Mouse (Mus musculus): Measurements from ENCODE around the gene Lrsam1.

The Lrsam1 gene

DNA sequence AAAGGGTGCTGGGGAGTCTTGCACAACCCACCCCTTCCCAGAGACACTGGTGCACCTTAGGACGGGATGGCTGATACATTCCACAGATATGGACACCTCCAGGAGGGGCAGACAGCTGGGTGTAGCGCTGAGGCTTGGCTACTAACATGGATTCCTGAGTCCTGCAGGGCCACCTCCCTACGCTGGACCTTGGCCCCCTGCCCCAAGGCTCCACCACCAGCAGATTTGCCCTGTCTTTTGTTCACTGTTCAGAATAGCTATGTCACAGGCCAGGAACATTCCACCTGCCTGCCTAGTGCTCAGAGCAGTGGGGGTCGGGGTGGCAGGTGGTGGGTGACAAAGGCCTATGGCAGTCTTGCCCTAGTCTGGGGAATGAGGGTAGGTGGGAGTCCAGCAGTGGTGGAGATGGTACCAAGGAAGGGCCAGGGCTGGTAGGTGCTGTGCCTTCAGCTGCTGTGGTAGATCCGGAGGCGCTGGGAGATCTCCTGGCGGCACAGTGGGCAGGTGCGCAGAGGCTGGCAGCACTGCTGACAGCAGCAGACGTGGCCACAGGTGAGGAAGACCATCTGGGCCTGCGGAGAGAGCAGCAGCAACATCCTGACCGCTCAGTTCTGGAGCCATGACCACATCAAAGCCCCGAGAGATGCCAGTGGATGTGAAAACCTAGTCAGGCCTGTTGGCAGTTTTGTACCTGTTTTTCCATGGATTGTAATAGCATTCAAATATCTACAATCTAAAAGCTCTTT is 34.9 kb downstream of the Lrsam1 start:
- peak; percentile 50 to 60 for DNase-seq (ENCODE audit: low spot score in 2 of 2)

DNA sequence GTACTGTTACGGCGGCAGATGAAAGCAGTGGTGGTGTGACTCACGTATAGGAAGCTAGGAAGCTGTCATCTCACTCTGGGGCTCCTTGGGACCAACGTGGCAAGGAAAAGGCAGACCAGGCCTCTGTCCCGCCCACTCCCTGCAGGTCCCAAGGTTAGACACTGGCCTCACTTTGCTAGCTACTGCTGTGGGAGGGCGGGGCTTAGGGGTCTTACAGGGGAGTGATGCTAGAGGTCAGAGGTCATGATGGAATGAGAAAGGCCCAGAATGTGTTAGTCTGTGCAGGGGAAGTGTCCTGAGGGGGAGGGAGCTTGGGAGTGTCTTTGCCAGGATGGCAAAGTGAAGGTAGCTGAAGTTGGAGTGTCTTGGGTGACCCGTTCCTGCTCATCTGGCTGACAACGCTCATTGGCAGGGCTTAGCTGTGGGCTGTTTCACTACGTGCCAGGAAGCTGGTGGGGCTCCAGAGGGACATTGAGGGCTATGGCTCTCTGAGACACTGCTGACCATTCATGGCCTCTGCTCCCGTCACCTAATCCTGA is 37.0 kb downstream of the Lrsam1 start:
- no peak for DNase-seq (ENCODE audit: low spot score in 2 of 2)

DNA sequence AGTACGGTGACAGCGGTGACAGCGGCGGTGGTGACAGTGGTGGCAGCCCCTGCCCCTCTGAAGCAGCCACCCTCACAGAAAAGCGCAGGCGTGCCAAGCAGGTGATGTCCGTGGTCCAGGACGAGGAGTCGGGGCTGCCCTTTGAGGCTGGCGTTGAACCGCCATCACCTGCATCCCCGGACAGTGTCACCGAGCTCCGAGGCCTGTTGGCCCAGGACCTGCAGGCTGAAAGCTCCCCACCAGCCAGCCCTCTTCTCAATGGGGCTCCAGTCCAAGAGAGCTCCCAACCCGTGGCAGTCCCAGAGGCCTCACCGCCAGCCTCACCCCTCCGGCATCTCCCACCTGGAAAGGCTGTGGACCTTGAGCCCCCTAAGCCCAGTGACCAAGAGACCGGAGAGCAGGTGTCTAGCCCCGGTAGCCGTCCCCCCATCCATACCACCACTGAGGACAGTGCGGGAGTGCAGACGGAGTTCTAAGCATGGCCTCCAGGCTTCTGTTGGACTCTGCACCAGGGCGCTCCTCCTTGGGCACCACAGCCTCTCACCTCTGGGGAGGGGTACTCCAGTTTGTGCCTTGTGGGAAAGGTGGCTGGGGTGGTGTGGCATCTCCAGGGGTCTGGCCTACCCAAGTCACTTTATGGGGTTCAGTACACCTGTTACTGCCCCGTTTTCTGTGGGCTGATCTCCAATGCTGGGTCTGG is 37.7 kb downstream of the Lrsam1 start:
- DNase-seq (ENCODE audit: low spot score in 2 of 2): no peak

DNA sequence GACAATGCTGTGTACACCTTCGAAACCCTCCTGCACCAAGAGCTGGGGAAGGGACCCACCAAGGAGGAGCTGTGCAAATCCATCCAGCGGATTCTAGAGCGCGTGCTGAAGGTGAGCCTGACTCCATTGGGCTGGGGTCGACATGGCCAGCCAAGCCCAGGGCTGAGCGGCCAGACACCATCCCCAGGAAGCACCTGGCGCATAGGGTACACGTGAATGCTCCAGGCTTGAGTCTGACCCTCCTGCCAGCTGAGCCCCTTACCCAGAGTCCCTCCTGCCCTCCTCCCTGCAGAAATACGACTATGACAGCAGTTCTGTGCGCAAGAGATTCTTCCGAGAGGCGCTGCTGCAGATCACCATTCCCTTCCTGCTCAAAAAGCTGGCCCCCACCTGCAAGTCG is 38.9 kb downstream of the Lrsam1 start:
- no peak for DNase-seq (ENCODE audit: low spot score in 2 of 2)

DNA sequence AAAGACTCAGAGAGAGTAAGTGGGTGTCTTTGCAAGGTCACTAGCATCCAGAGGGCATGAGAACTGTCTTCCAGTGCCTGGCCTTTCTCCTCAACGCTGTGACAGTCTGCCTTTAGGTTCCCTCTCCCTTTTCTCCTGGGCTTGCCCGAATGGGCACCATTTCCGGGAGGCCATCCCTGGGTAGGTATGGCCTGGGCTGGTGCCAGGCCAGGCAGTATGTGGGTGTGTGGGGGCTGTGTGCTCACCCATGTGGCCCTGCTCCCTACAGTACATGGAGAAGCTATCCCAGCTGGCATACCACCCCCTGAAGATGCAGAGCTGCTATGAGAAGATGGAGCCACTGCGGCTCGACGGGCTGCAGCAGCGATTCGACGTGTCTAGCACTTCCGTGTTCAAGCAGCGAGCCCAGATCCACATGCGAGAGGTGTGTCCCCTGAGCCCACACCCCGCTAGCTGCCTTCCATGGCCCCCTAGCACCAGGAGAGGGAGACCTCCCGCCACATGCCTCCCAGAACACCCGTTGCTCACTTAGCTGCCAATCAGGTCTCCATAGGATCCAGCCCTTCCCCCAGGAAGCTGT is 39.5 kb downstream of the Lrsam1 start:
- no peak for DNase-seq (ENCODE audit: low spot score in 2 of 2)

DNA sequence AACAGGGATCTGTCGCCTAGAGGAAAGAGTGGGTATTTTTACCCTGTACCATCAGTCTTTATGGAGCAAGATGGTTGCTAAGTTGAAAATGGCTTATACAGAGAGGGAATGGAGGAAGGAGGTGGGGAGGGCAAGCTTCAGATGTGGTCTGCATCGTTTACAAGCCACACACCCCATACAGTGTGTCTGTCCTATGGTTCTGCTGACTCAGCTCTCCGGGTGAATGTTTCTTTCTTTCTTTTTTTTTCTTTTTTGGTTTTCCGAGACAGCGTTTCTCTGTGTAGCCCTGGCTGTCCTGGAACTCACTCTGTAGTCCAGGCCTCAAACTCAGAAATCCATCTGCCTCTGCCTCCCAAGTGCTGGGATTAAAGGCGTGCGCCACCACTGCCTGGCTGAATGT is 40.2 kb downstream of the Lrsam1 start:
- no peak for DNase-seq (ENCODE audit: low spot score in 2 of 2)

DNA sequence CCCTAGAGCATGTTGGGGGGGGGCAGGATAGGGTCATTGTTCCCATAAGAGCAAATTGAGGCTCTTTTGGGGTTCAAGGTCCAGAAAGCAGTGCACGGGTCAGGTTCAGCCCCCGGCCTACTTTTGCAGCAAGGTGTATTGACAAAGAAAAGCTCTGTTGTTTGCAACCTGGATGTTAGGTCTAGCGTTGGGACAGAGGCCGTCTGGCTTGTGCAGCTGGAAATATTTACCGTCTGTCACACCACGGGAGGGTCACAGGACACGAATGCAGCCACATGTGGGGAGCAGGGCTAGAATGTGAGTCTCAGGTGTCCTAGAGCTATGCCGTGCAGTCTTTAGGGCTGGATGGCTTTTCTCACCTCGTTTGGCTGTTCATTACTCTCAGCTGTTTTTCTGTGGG is 43.0 kb downstream of the Lrsam1 start:
- DNase-seq (ENCODE audit: low spot score in 2 of 2): no peak

DNA sequence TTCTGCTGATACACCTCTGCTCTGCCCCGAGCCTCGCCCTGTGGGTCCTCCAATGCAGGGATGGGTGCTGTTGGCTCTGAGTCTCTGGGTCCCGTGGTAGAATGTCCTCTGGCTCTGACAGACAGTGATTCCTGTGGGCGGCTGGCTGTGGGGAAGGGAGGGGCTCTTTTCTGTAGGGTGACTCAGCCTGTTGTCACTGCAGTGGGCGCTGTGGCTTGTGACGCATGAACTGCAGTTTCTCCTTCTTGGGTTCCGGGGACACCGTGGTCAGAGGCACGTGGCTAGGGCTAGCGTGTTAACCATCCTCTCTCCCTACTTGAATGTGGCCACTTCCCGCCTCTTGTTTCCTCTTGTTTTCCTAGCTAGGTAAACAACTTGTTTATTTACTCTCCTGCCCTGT is 43.9 kb downstream of the Lrsam1 start:
- DNase-seq (ENCODE audit: low spot score in 2 of 2): no peak

DNA sequence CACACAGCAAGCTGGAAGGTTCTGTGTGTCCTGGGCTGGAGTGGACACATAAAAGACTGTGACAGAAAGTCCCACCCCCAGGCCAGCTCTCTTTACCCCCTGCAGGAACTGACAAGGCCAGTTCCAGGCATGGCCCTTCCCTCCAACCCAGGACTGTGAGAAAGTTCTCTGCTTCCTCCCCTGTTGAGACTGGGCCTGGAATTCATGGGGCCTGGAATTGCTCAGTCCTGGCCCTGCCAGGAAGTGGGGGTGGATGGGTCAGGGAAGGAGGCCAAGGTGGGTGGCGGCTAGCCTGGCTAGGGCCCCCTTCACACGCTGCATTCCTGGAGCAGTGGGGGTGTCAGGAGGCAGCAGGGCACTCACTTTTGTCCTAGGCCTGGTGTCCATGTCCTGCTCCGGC is 46.5 kb downstream of the Lrsam1 start:
- DNase-seq (ENCODE audit: low spot score in 2 of 2): no peak

DNA sequence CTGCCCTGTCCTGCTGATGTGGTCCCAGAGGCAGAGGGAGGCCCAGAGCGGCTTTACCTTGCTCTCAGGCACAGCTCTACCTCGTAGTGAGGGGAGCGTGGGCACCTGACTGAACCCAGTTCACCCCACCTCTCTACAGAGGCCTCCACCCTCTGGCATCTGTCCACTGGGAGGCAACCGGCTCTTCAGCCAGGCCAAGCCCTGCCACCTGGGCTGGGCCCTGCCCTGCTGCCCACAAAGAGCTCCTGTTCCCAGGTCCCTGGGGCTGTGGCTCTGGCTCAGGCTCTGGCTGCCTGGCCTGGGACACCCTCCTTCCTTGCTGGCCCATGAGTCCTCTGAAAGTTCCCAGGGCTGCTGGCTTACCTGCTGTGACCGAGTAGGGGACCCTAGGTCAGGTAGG is 47.1 kb downstream of the Lrsam1 start:
- DNase-seq (ENCODE audit: low spot score in 2 of 2): no peak

DNA sequence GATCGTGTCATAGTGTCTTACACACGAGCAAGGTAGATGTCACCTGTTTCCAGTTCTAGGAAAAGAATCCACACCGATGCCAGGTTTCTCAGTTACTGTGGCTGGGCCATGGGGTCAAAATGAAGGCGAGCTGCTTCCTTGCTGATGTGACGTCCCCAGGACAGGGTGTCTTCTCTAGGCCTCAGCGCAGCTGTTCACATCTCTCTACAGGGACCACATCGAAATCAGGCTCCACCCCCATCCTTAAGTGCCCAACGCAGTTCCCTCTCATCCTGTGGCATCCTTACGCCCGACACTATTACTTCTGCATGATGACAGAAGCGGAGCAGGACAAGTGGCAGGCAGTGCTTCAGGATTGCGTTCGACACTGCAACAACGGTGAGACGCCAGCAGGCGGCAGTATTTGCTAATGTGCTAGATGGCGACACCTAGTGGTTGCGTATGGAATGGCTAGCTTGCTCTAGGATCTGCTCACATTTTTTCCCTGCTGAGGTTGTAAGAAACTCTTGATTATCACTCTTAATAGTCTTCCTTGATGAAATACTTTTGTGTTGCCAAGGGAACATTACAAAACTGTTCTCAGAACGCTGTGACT is 49.1 kb downstream of the Lrsam1 start:
- peak; percentile 40 to 86 for DNase-seq (ENCODE audit: low spot score in 2 of 2)

DNA sequence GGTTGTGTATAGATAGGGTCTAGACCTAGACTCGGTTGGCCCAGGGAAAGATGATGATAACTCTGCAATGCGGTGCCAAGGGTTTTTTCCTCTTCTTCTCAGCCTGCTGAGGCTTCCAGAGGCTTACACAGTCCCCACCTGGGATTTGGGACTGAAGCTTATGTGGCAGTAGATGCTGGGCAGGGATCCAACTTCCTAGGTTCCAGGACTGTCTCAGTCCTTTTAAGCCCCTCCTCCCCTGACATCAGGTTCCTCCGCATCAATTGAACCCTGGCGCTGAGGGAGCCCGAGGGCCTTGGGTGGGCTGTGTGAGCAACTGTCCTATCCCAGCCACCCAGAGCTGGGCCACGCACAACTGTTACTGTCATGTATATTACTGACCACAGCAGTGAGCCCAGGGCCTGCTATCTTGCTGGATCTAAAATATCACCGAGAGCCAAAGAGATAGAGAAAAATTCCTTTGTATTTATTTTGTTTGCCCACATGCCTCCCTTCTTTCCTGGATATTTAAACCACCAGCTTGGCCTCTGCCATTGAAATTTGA is 49.7 kb downstream of the Lrsam1 start:
- no peak for DNase-seq (ENCODE audit: low spot score in 2 of 2)

DNA sequence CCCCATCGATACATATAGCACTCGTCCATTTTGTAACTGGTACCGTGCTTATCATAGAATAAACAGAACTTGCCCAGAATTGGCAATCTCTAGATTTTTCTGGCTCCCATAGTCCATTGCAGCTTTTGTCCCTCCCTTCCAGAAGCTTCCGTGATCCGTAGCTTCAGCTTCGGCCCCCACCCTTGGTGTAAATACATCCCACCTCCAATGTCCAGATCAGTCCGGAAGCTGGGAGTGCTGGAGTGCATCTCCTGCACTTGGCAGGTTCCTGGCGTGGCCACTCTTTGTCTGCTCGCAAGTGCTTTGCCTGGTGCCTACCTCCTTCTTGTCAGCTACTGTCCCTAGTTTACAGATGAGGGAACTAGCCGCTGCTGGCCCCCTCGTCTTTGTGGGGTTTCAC is 52.6 kb downstream of the Lrsam1 start:
- no peak for DNase-seq (ENCODE audit: low spot score in 2 of 2)

DNA sequence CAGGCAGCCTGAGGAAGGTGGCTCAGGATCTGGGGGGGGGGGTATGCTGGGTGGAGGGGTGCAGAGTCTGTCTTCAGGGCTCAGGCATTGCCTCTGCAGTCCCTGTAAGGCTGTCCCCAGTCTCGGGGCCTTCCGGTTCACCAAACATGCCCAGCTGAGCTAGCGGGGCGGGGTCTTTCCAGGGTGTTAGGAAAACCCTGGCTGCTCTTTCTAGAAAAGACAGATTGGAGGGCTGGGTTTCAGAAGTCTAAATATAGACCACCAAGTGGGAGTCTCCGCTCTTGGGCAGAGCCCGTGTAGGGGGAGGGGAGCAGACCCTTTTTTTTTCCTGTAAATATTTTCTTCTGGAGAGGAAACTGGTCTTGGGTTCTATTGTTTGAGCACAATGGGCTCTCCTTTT is 53.1 kb downstream of the Lrsam1 start:
- DNase-seq (ENCODE audit: low spot score in 2 of 2): no peak

DNA sequence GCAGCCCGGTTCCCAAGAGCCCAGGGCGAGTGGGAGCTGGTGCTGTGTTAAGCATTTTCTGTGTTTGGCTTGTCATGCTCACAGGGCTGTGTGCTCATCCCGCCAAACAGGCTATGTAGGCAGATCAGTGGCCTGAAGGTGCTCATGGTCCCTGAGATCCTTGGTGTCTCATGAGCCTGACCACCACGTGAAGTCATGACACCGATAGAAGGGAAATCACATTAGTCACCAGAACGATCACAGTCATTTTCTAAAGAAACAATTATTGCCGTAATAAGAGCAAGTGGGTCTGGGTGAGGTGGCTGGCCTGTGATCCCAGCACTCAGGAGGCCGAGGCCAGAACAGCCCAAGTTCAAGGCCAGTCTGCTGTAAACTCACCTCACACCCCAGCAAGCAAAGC is 54.0 kb downstream of the Lrsam1 start:
- DNase-seq (ENCODE audit: low spot score in 2 of 2): no peak

DNA sequence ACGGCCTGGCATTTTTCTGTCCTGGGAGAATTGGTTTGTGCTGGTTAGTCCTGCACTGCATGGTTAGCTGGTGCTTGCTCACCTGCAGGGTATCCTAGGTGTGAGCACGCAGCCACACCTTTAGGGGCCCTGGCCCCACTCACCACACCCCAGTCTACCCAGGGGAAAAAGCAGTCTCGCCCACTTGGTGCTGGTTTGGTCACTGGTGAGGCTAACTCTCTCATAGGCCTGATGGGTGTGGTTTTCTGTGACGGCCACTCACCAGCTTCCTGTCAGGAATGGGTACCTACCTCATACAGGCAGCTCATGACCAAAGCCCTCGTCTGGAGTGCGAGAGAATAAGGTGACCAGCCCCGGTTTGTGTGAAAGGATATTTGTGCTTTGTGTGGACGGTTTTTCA is 56.1 kb downstream of the Lrsam1 start:
- DNase-seq (ENCODE audit: low spot score in 2 of 2): no peak

DNA sequence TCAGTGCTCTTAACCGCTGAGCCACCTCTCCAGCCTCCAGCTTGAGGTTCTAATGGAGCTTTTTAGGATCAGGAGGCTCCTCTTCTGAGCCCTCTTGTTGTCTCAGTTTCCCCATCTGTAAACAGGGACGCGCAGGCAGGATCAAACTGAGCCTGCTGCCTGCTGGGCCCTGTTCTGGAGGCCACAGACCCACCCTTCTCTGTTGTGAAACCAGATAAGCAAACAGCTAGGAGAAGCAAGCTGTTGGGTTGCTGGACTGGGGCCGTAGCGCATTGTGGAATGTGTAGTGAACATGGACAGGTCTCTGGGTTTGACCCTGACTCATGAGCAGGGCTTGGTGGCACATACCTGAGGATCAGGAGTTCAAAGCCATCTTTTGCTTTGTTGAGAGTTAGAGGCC is 56.8 kb downstream of the Lrsam1 start:
- DNase-seq (ENCODE audit: low spot score in 2 of 2): no peak

DNA sequence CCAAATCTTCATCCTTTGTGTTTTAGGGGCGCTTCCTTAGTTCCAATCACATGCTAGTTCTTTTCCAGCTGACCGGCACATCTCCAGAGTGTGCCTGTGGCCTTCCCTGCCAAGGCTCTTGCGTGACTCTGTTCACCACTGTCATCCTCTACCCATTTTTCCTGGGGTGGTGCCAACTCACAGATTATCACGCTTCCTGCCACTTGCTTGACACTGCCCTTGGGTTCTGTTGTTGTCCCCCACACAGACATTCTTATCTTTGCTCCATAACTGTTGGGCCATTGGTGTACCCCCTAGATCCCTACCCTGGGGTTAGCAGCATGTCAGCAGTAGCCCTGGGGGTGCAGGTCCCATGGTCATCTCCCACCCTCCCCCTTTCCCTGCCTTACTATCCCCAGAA is 57.9 kb downstream of the Lrsam1 start:
- DNase-seq (ENCODE audit: low spot score in 2 of 2): no peak

DNA sequence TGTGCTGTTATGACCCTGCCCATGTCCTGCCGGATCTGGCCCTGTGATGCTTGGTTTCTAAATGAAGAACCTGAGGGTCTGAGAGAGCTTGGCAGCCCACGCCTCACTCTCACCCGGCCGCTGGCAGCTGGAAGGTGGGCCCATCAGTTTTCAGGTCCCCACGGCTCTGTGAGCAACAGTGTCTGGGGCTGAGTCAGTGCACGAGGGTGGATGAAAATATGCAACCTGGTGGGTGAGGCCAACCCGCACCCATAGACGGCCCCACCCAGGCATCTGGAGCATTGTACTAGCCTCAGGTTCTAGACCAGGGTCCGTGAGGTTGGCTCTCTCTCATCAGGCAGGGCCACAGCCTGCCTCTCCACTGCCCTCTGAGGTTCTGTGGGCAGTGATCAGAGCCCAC is 59.3 kb downstream of the Lrsam1 start:
- no peak for DNase-seq (ENCODE audit: low spot score in 2 of 2)

DNA sequence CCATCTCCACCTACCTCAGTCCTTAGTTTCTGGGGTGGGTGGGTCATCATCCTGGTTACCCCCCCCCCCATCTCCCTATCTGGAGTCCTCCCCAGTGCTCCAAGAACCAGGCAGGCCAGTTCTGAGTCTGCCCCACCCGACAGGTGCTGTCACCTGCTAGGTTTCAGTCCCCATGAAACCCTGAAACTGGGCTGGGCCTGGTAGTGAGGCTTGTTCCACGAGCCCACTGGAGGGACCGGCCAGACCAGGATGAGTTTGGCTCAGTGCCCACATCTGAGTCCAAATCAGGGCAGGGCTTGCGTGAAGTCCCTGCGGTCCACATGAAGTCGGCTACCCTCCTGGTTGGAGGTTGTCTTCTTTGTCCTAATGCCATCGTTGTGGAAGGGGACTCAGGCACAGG is 62.4 kb downstream of the Lrsam1 start:
- DNase-seq (ENCODE audit: low spot score in 2 of 2): no peak

DNA sequence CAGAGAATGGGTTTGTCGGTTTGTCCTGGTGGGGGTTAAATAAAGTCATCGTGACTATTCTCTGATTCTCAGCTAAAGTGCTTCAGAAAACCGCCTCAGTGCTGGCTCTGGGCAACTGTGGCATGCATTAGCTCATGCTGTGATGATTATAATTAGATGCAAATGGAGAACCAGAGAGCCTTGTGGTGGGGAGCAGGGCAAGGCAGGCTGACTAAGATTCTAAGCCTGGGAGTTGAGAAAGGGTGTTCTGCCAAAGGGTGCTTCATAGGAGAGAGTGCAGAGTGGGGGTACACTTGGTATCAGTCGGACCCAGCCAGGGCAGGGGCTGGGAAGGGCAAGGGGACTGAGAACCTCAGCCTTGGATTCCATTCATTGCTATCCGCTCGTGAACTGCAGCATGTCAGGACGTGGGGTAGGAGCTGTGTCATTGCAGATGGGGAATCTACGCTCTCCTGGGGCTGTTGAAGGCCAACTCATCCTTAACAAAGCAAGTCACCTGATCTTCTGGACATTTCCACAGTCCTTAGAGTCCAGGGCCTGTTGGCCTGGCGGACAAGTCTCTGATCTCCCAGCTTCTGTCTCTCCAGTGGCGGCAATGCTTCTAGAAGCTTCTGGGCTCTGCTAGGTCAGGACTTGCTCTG is 64.8 kb downstream of the Lrsam1 start:
- no peak for DNase-seq (ENCODE audit: low spot score in 2 of 2)

DNA sequence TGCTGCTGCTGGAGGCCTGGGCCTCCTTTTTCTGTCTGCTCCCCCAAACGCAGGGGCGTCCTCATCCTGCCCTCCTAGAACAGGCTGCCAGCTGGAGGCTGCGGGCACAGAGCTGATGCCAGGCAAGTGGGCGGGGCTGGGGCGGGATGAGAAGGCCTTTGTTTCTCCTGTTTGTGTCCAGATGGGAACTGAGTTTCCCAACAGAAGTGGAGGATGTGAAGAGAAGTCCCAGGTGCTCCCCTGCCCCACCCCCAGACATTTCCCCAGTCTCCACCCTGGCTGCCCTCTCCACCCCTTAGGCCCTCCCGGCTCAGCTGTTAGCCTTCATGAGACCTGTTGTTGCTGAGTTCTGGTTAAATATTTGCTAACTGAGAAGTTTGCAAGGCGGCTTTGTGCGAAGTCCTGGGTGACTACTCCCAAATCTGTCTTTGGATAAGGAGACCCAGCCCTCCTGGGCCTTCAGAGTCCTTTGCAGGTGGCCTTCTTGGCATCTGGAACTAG is 65.8 kb downstream of the Lrsam1 start:
- DNase-seq (ENCODE audit: low spot score in 2 of 2): no peak
